Mouse (Mus musculus) forebrain, embryonic 12.5 days (tissue): Measurements from ENCODE around the gene Gpn1. TPM values are rescaled to one million over a fixed set of nuclear protein-coding genes. Genes with fewer than 3 reads are reported as not detected.
A peak's percentile ranks its signal among the peaks of the same experiment; 100 is the strongest.
"Not testable (repeated sequence)": the region's sequence is repeated elsewhere in the genome, so short reads cannot be mapped to it uniquely, and the experiment has no call there.

ENCODE experiments used
- ATAC-seq: fragments of 200-750 bp; cut with Nextera tagmentation; 2 replicates; pipeline ENCODE4 v1.8.0; 2017; ENCODE audit warnings: moderate TSS enrichment; ENCODE audit not compliant: low FRiP score
- H3K27ac ChIP-seq: fragments of 300-500 bp; sonication (generic); 2 replicates; pipeline ENCODE4 v1.5.1; 2016; ENCODE audit warnings: mild to moderate bottlenecking
- H3K27me3 ChIP-seq: fragments of 300-500 bp; sonication (generic); 2 replicates; pipeline ENCODE4 v1.6.1; 2016; ENCODE audit warnings: mild to moderate bottlenecking
- H3K36me3 ChIP-seq: fragments of 300-500 bp; sonication (generic); replicated peaks from 2 replicates; pipeline ENCODE4 v1.6.1; 2016; ENCODE audit warnings: mild to moderate bottlenecking
- H3K4me1 ChIP-seq: fragments of 300-500 bp; sonication (generic); 2 replicates; pipeline ENCODE4 v1.6.1; 2016
- H3K4me2 ChIP-seq: fragments of 300-500 bp; sonication (generic); 2 replicates; pipeline ENCODE4 v1.6.1; 2016; ENCODE audit warnings: mild to moderate bottlenecking, moderate library complexity
- H3K4me3 ChIP-seq: fragments of 300-500 bp; sonication (generic); replicated peaks from 2 replicates; pipeline ENCODE4 v1.5.1; 2016; ENCODE audit warnings: mild to moderate bottlenecking
- H3K9ac ChIP-seq: fragments of 300-500 bp; sonication (generic); 2 replicates; pipeline ENCODE4 v1.6.1; 2016; ENCODE audit warnings: mild to moderate bottlenecking
- H3K9me3 ChIP-seq: fragments of 300-500 bp; sonication (generic); 2 replicates; pipeline ENCODE4 v1.6.1; 2016
- WGBS: fragments of 180-500 bp; shearing (Covaris S2); methylation state at CpG from one replicate; pipeline ENCODE4 v1.1.7; 2016; 5-methylcytosine and 5-hydroxymethylcytosine counted together
- polyA plus RNA-seq: library from polyadenylated mRNA; unstranded; fragments of >200 nt; fragmentation: Nextera tagmentation; extraction: Ambion mirVana; gene quantifications from 2 replicates; pipeline ENCODE4 v1.2.1, GENCODE M21; 2016

The Gpn1 gene
- polyA plus RNA-seq, 1 experiment from 2014 or later: 79.3 TPM

- no peak overlapping the region for H3K27ac ChIP-seq
- H3K36me3 ChIP-seq: peaks cover 8% of the 10 kb centered on the region
- H3K9ac ChIP-seq: no peak overlapping the region
- no peaks in the 10 kb centered on the region for H3K9me3 ChIP-seq
- WGBS: 54% methylated on average over 1 of the region's 1 CpGs
- no peak overlapping the region for H3K4me3 ChIP-seq
- H3K4me1 ChIP-seq: peaks cover 12% of the 10 kb centered on the region
- H3K27me3 ChIP-seq: 0 out of 2 replicates have a peak, but pooled peaks cover 4% of the 10 kb centered on the region
- ATAC-seq: no peak
- H3K4me2 ChIP-seq: no peak overlapping the region
These were observed 2.5 kb upstream of the Gpn1 start for GRCm38 (mm10) chr5:31492031-31492430.

GRCm38 (mm10) chr5:31504843-31505242 lies 10.3 kb downstream of the Gpn1 start:
- Histone ChIP-seq H3K4me1 (no peaks in the 10 kb centered on the region), H3K9me3 (no peaks in the 10 kb centered on the region), H3K36me3 (peaks cover 87% of the 10 kb centered on the region), H3K4me3 (no peak overlapping the region), H3K4me2 (no peak overlapping the region), H3K27ac (no peak overlapping the region), H3K27me3 (no peaks in the 10 kb centered on the region), H3K9ac (no peak overlapping the region)
- 94% methylated on average over 10 of the region's 10 CpGs for WGBS
- no peak for ATAC-seq

- H3K9ac ChIP-seq: no peak overlapping the region
- no peak overlapping the region for H3K4me2 ChIP-seq
- H3K4me3 ChIP-seq: no peak overlapping the region
- no peak overlapping the region for H3K27ac ChIP-seq
- H3K36me3 ChIP-seq: peaks cover 87% of the 10 kb centered on the region
- no peaks in the 10 kb centered on the region for H3K27me3 ChIP-seq
- no peaks in the 10 kb centered on the region for H3K9me3 ChIP-seq
- no peaks in the 10 kb centered on the region for H3K4me1 ChIP-seq
- no peak for ATAC-seq
- WGBS: 90% methylated on average over 1 of the region's 1 CpGs
These were observed 17.9 kb downstream of the Gpn1 start for GRCm38 (mm10) chr5:31512481-31512880.

GRCm38 (mm10) chr5:31520556-31520955 lies 26.0 kb downstream of the Gpn1 start:
- H3K36me3 ChIP-seq: peaks cover 66% of the 10 kb centered on the region
- no peaks in the 10 kb centered on the region for H3K9me3 ChIP-seq
- H3K27me3 ChIP-seq: no peaks in the 10 kb centered on the region
- WGBS: 94% methylated on average over 6 of the region's 6 CpGs
- H3K4me2 ChIP-seq: no peak overlapping the region
- no peak overlapping the region for H3K4me3 ChIP-seq
- H3K27ac ChIP-seq: no peak overlapping the region
- H3K4me1 ChIP-seq: peaks cover 2% of the 10 kb centered on the region
- H3K9ac ChIP-seq: no peak overlapping the region
- no peak for ATAC-seq

GRCm38 (mm10) chr5:31526354-31527116 lies 32.0 kb downstream of the Gpn1 start, which contains the start of gene Slc4a1ap:
Gene Slc4a1ap, plus strand, starts transcription at chr5:31526995.
- peak within 1 kb of the TSS; percentile 87 for H3K27ac ChIP-seq
- H3K4me1 ChIP-seq: peaks cover 25% of the 10 kb centered on the region
- WGBS: under 1% methylated on average over 28 of the region's 28 CpGs
- peak; percentile 83 for ATAC-seq
- H3K4me2 ChIP-seq: peak within 1 kb of the TSS; percentile 75
- peak within 1 kb of the TSS; percentile 98 for H3K4me3 ChIP-seq
- H3K9me3 ChIP-seq: no peaks in the 10 kb centered on the region
- peak within 1 kb of the TSS; percentile 83 for H3K9ac ChIP-seq
- H3K27me3 ChIP-seq: no peaks in the 10 kb centered on the region
- H3K36me3 ChIP-seq: peaks cover 37% of the 10 kb centered on the region

DNA sequence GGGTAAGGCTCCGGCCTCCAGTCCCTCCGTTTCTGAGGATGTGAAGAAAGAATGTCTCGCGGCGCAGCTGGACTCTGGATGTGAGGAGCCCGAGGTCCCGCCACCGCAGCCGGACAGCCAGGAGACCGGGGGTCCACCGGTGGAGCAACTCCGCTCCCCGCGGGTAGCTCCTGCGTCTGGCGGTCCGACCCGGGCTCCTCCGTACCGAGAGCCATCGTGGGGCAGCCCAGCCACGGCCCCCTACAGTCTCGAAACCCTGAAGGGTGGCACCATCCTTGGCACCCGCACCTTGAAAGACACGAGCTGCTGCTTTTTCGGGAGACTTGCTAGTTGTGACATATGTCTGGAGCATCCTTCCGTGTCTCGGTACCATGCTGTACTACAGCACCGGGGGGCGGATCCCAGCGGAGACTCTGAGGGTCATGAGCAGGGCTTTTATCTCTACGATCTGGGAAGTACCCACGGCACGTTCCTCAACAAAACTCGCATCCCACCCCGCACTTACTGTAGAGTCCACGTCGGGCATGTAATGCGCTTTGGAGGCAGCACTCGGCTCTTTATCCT lies 32.7 kb downstream of the Gpn1 start:
- H3K9ac ChIP-seq: peak overlapping the region; percentile 83
- peak overlapping the region; percentile 87 for H3K27ac ChIP-seq
- 4% methylated on average over 40 of the region's 40 CpGs for WGBS
- peak overlapping the region; percentile 98 for H3K4me3 ChIP-seq
- no peaks in the 10 kb centered on the region for H3K9me3 ChIP-seq
- peak overlapping the region; percentile 75 for H3K4me2 ChIP-seq
- H3K4me1 ChIP-seq: peaks cover 25% of the 10 kb centered on the region
- peak; percentile 9; the same call in 1 of the 2 replicates for ATAC-seq
- no peaks in the 10 kb centered on the region for H3K27me3 ChIP-seq
- peaks cover 39% of the 10 kb centered on the region for H3K36me3 ChIP-seq

DNA sequence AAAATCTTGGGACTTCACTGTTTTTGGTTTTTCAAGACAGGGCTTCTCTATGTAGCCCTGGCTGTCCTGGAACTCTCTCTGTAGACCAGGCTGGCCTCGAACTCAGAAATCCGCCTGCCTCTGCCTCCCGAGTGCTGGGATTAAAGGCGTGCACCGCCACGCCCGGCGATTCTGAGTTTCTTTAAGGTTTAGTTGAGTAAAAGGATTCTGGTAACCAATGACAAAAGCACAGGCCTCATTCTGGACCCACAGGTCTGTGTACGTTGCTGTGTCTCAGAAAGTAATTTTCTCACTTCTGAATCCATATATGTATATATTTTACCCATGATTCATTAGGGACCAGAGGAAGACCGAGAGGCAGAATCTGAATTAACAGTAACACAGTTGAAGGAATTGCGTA lies 33.2 kb downstream of the Gpn1 start, which contains the start of gene Supt7l:
TSS of gene Supt7l (minus strand) at position 101 of the 400 bp plus-strand sequence.
- H3K4me2 ChIP-seq: peak within 1 kb of the TSS; percentile 75
- H3K27me3 ChIP-seq, H3K9me3 ChIP-seq, ATAC-seq: not testable (repeated sequence)
- peaks cover 25% of the 10 kb centered on the region for H3K4me1 ChIP-seq
- peaks cover 39% of the 10 kb centered on the region for H3K36me3 ChIP-seq
- H3K27ac ChIP-seq: peak within 1 kb of the TSS; percentile 87
- peak within 1 kb of the TSS; percentile 83 for H3K9ac ChIP-seq
- WGBS: 85% methylated on average over 11 of the region's 11 CpGs
- H3K4me3 ChIP-seq: peak within 1 kb of the TSS; percentile 98

- Histone ChIP-seq H3K4me3 (no peak overlapping the region), H3K4me1 (peaks cover 25% of the 10 kb centered on the region), H3K9me3 (no peaks in the 10 kb centered on the region), H3K9ac (no peak overlapping the region), H3K4me2 (no peak overlapping the region; the same call in 1 of the 2 replicates), H3K27ac (no peak overlapping the region), H3K27me3 (no peaks in the 10 kb centered on the region), H3K36me3 (peaks cover 44% of the 10 kb centered on the region)
- WGBS: 66% methylated on average over 2 of the region's 2 CpGs
- ATAC-seq: no peak
These were observed 34.0 kb downstream of the Gpn1 start for GRCm38 (mm10) chr5:31528560-31528959.

DNA sequence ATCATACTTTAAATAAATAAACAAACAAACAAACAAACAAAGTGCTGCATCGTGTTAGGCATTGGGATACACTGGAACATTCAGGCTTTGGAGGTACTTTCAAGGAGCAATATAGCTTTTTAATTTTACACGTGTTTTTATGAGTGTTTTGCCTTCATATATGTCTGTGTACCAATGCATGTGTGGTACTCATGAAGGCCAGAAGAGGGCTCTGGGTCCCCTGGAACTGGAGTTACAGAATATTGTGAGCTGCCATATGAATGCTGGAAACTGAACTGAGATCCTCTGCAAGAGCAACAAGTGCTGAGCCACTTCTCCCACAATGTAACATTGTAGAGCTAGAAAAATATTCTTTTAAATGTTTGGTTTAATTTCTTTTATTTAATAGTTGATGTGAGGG lies 40.7 kb downstream of the Gpn1 start:
- H3K36me3 ChIP-seq: peaks cover 76% of the 10 kb centered on the region
- 93% methylated on average over 2 of the region's 2 CpGs for WGBS
- no peak for ATAC-seq

GRCm38 (mm10) chr5:31559401-31559800 lies 64.9 kb downstream of the Gpn1 start:
- H3K4me2 ChIP-seq: no peak overlapping the region
- peaks cover 46% of the 10 kb centered on the region for H3K36me3 ChIP-seq
- no peak overlapping the region for H3K27ac ChIP-seq
- no peaks in the 10 kb centered on the region for H3K4me1 ChIP-seq
- no peak overlapping the region for H3K9ac ChIP-seq
- no peak overlapping the region for H3K4me3 ChIP-seq
- H3K27me3 ChIP-seq: no peaks in the 10 kb centered on the region
- H3K9me3 ChIP-seq: no peaks in the 10 kb centered on the region
- 37% methylated on average over 1 of the region's 1 CpGs for WGBS
- no peak for ATAC-seq

More for the DNA sequence above, 40.7 kb downstream of the Gpn1 start:
- H3K4me1 ChIP-seq: no peaks in the 10 kb centered on the region
- H3K4me3 ChIP-seq: no peak overlapping the region
- no peak overlapping the region for H3K9ac ChIP-seq
- no peaks in the 10 kb centered on the region for H3K27me3 ChIP-seq
- no peaks in the 10 kb centered on the region for H3K9me3 ChIP-seq
- no peak overlapping the region for H3K4me2 ChIP-seq
- H3K27ac ChIP-seq: no peak overlapping the region

DNA sequence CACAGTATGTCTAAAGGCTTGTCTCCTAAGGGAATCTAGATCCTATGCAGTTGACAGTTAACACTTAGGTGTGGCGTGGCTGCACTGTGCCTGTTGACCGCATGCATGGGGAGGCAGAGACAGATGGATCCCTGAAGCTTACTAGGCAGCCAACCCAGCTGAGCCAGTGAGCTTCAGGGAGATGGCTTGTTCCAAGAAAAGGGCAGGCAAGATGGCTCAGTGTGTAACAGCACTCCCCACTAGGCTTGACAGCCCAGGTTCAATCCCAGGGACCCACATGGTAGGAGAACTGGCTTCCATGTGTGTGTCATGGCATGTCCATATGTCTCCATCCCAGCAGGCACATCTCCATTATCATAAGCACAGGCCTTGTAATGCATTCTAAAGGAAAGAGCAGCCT lies 65.8 kb downstream of the Gpn1 start:
- H3K9ac ChIP-seq: no peak overlapping the region
- no peak overlapping the region for H3K4me2 ChIP-seq
- no peak overlapping the region for H3K4me3 ChIP-seq
- no peaks in the 10 kb centered on the region for H3K27me3 ChIP-seq
- H3K9me3 ChIP-seq: no peaks in the 10 kb centered on the region
- H3K27ac ChIP-seq: no peak overlapping the region
- no peak for ATAC-seq
- H3K4me1 ChIP-seq: no peaks in the 10 kb centered on the region
- H3K36me3 ChIP-seq: peaks cover 38% of the 10 kb centered on the region
- 97% methylated on average over 2 of the region's 2 CpGs for WGBS

GRCm38 (mm10) chr5:31562036-31562666 lies 67.6 kb downstream of the Gpn1 start:
- Histone ChIP-seq H3K4me2 (no peak overlapping the region), H3K36me3 (peaks cover 31% of the 10 kb centered on the region), H3K4me3 (no peak overlapping the region), H3K27me3 (no peaks in the 10 kb centered on the region), H3K27ac (no peak overlapping the region), H3K9me3 (no peaks in the 10 kb centered on the region), H3K4me1 (no peaks in the 10 kb centered on the region), H3K9ac (no peak overlapping the region)
- no peak for ATAC-seq
- WGBS: 92% methylated on average over 7 of the region's 7 CpGs
